Mouse (Mus musculus) adrenal gland, adult (tissue): ENCODE data around the gene Zeb2.

Experiments used
- DNase-seq, 2 experiments: peaks; one replicate each; pipeline ENCODE4 v3.0.0; 2022 to 2023; ENCODE audit warnings: low spot score in 1 of 2; ENCODE audit not compliant: inconsistent age in 2 of 2

Zeb2 gene

GRCm38 (mm10) chr2:44955506-44955905 lies 161.7 kb downstream of the Zeb2 start:
- no peak for DNase-seq

DNA sequence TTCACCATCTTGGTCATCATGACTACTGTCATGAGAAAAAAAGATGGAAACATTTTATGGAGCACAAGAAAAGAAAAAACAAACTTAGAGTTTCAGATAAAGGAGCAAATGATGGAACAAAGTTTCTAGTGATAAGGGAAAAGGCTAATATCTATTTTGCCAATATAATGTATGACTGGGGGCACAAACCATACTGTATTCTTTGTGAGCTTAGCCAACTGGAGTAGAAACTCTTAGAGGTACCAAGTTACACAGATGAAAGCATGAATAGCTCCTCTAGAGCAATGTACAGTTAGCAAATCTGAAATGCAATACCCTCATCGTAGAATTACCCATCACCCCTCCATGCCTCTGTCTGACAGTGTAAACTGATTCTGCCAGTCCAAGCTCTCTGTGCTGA lies 163.0 kb downstream of the Zeb2 start:
- DNase-seq: no peak

DNA sequence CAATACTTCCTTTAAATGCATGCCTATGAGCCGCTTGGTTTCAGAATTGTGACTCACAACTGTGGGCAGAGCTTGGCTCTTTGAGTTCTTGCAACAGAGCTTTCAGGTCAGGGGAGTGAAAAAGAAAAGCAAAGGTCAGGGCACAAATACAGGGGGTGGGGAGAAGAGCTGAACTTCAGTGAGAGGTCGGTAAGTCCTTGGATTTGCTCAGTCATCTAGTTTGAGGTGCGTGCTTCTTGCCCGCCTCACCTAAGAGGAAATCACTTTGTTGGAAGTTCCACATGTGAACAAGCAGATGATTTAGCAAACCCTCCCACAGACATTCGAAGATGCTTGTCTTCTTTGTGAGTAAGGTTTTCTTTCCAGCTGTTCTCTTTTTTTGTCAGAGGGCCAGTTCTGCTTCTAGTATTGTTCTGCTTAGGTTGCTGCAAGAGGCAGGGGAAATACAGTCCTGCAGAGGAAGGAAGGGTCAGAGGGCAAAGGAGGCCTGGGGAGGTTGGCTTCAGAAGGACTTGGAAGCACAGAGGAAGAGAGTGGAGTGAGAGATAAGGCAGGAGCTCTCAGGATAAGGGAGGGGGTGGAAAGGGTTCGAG lies 164.3 kb downstream of the Zeb2 start:
- DNase-seq: peak; percentile 67 to 90

DNA sequence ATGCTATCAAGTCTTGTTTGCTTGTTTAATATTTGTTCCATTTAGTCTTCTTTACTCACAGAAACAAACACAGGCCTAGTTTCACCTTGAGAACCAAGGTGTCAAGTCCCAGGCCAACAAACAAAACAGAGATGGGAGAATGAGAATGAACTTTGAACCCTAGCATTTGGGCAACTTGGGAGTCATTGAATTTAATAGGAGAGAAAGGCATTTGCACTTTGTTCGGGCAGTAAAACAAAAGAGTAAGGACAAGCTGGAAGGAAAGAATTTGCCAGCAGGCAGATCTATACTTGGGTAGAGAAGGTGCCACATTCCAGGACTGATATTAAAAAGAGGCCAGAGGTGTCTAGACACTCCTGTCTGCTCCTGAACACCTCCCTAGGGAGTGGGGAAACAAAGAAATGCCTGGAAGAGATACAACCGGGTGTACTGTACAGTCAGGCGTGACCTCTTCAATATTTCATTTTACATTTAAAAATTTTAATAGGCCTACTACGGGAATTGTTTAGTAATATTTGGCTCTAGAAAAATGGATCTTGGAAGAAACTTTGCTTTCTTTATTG lies 165.5 kb downstream of the Zeb2 start:
- no peak for DNase-seq

- no peak for DNase-seq
Observed at GRCm38 (mm10) chr2:44944689-44945088, 172.5 kb downstream of the Zeb2 start.
